Mouse (Mus musculus): ENCODE measurements at regions not wholly inside any gene's neighbourhood (a gene's known extent, or its start where the extent isn't known, plus 50 kb on each side); places are given as distances from the start of the nearest gene placed in this dataset.

DNA sequence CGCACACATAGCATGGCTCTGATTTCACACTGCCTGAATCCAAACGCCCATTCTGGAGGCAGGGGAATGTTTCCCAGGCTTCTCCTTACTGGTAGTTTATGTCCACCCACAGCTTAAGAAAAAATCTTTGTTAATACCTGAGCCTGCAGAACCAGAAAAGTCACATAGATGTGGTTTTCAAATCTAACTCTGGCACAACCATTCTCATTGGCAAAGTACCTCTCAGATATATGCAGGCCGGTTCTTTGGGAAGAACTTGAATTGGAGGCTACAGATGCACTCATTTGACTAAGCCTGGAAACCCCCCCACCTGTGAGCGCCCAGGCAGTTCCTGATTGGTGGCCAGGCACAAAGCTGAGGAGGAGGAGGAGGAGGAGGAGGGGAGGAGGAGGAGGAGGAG is 179.8 kb upstream of the Arid2 start:
- 71% methylated on average over 4 of the region's 4 CpGs for WGBS
- no peak for ATAC-seq

GRCm38 (mm10) chr15:96113091-96113490 is 174.2 kb upstream of the Arid2 start:
- H3K4me2 ChIP-seq (ENCODE audit: low read length) = no peak overlapping the region
- WGBS = 85% methylated on average over 13 of the region's 13 CpGs

More for the DNA sequence above, 179.8 kb upstream of the Arid2 start:
- Histone ChIP-seq H3K9ac (ENCODE audit: low read depth, low read length) (no peak overlapping the region), H3K4me1 (ENCODE audit: control insufficient read depth, insufficient read depth, low read depth, low read length) (no peaks in the 10 kb centered on the region), H3K4me3 (ENCODE audit: low read length) (no peak overlapping the region), H3K27me3 (replicated peaks; ENCODE audit: control insufficient read depth, insufficient read depth, low read length) (no peaks in the 10 kb centered on the region), H3K4me2 (ENCODE audit: low read length) (no peak overlapping the region), H3K27ac (ENCODE audit: low read depth, low read length) (no peak overlapping the region), H3K9me3 (ENCODE audit: control insufficient read depth, low read length) (no peaks in the 10 kb centered on the region), H3K36me3 (ENCODE audit: control insufficient read depth, insufficient read depth, low read length) (no peaks in the 10 kb centered on the region)

DNA sequence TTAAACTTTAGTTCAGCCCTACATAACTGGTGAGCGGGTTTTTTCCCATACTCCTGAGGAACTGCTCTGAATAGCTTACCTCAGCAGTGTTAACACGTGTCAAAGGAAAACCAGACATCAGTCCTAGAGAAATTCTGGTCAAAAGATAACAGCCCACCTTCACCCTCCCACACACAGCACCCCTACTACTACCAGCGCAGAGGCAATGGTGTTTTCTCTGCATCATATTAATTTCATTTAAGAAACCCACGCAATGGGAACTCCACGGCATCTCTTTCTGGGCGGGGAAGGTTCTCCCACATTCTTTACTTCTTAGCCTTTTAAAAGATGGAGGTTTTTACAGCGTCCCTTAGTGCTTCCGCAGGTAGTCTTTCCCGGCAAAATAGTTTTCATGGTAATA is 172.7 kb upstream of the Arid2 start:
- Histone ChIP-seq H3K27ac (ENCODE audit: low read depth, low read length) (no peak overlapping the region), H3K36me3 (ENCODE audit: control insufficient read depth, insufficient read depth, low read length) (no peaks in the 10 kb centered on the region), H3K4me1 (ENCODE audit: control insufficient read depth, insufficient read depth, low read depth, low read length) (no peaks in the 10 kb centered on the region), H3K9ac (ENCODE audit: low read depth, low read length) (no peak overlapping the region), H3K9me3 (ENCODE audit: control insufficient read depth, low read length) (no peaks in the 10 kb centered on the region), H3K4me3 (ENCODE audit: low read length) (no peak overlapping the region), H3K4me2 (ENCODE audit: low read length) (no peak overlapping the region), H3K27me3 (replicated peaks; ENCODE audit: control insufficient read depth, insufficient read depth, low read length) (no peaks in the 10 kb centered on the region)
- 75% methylated on average over 9 of the region's 9 CpGs for WGBS
- ATAC-seq = no peak

More at GRCm38 (mm10) chr15:96113091-96113490, 174.2 kb upstream of the Arid2 start:
- no peaks in the 10 kb centered on the region for H3K4me1 ChIP-seq (ENCODE audit: control insufficient read depth, insufficient read depth, low read depth, low read length)
- ATAC-seq = no peak
- H3K9ac ChIP-seq (ENCODE audit: low read depth, low read length) = no peak overlapping the region
- no peaks in the 10 kb centered on the region for H3K9me3 ChIP-seq (ENCODE audit: control insufficient read depth, low read length)
- H3K27me3 ChIP-seq (replicated peaks; ENCODE audit: control insufficient read depth, insufficient read depth, low read length) = no peaks in the 10 kb centered on the region
- H3K4me3 ChIP-seq (ENCODE audit: low read length) = no peak overlapping the region
- H3K27ac ChIP-seq (ENCODE audit: low read depth, low read length) = no peak overlapping the region
- H3K36me3 ChIP-seq (ENCODE audit: control insufficient read depth, insufficient read depth, low read length) = no peaks in the 10 kb centered on the region

- Histone ChIP-seq H3K9ac (ENCODE audit: low read depth, low read length) (no peak overlapping the region), H3K4me1 (ENCODE audit: control insufficient read depth, insufficient read depth, low read depth, low read length) (no peaks in the 10 kb centered on the region), H3K36me3 (ENCODE audit: control insufficient read depth, insufficient read depth, low read length) (no peaks in the 10 kb centered on the region), H3K9me3 (ENCODE audit: control insufficient read depth, low read length) (no peaks in the 10 kb centered on the region), H3K27me3 (replicated peaks; ENCODE audit: control insufficient read depth, insufficient read depth, low read length) (no peaks in the 10 kb centered on the region), H3K4me3 (ENCODE audit: low read length) (no peak overlapping the region), H3K27ac (ENCODE audit: low read depth, low read length) (no peak overlapping the region), H3K4me2 (ENCODE audit: low read length) (0 out of 2 replicates have a peak overlapping the region, but pooled peaks have one; percentile 13)
- no peak for ATAC-seq
- 30% methylated on average over 10 of the region's 10 CpGs for WGBS
Measured at GRCm38 (mm10) chr15:96115196-96115595, 172.1 kb upstream of the Arid2 start.

- Histone ChIP-seq H3K27ac (ENCODE audit: low read depth, low read length) (no peak overlapping the region), H3K4me3 (ENCODE audit: low read length) (no peak overlapping the region), H3K9me3 (ENCODE audit: control insufficient read depth, low read length) (peaks cover 2% of the 10 kb centered on the region; the same call in 1 of the 2 replicates), H3K36me3 (ENCODE audit: control insufficient read depth, insufficient read depth, low read length) (no peaks in the 10 kb centered on the region), H3K4me1 (ENCODE audit: control insufficient read depth, insufficient read depth, low read depth, low read length) (no peaks in the 10 kb centered on the region), H3K9ac (ENCODE audit: low read depth, low read length) (no peak overlapping the region), H3K27me3 (replicated peaks; ENCODE audit: control insufficient read depth, insufficient read depth, low read length) (no peaks in the 10 kb centered on the region), H3K4me2 (ENCODE audit: low read length) (no peak overlapping the region)
- ATAC-seq = no peak
- 91% methylated on average over 7 of the region's 7 CpGs for WGBS
Measured at GRCm38 (mm10) chr15:96119240-96119639, 168.1 kb upstream of the Arid2 start.

DNA sequence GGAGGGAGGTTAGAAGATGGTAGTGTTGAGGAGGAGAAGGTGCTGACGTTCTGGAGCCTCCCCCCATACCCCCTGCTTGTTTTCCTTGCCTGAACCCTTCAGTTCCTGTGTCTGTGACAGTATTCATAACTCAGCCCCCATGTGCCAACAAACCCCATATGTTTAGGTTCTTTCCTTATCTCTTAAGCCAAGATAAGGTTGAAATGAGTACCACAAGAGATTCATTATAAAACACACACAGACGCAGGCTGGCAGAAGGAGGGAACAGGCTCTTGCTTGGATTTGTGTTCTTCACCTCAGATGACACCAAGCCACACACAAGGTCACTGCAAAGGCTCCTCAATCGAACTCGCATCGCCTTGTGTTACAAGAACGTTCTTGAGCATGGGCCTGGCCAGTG is 162.9 kb upstream of the Arid2 start:
- no peak for ATAC-seq
- Histone ChIP-seq H3K9me3 (ENCODE audit: control insufficient read depth, low read length) (peaks cover 2% of the 10 kb centered on the region; the same call in 1 of the 2 replicates), H3K27ac (ENCODE audit: low read depth, low read length) (no peak overlapping the region), H3K36me3 (ENCODE audit: control insufficient read depth, insufficient read depth, low read length) (no peaks in the 10 kb centered on the region), H3K9ac (ENCODE audit: low read depth, low read length) (no peak overlapping the region), H3K4me2 (ENCODE audit: low read length) (no peak overlapping the region), H3K4me1 (ENCODE audit: control insufficient read depth, insufficient read depth, low read depth, low read length) (no peaks in the 10 kb centered on the region), H3K4me3 (ENCODE audit: low read length) (no peak overlapping the region), H3K27me3 (replicated peaks; ENCODE audit: control insufficient read depth, insufficient read depth, low read length) (no peaks in the 10 kb centered on the region)
- WGBS = 83% methylated on average over 6 of the region's 6 CpGs

DNA sequence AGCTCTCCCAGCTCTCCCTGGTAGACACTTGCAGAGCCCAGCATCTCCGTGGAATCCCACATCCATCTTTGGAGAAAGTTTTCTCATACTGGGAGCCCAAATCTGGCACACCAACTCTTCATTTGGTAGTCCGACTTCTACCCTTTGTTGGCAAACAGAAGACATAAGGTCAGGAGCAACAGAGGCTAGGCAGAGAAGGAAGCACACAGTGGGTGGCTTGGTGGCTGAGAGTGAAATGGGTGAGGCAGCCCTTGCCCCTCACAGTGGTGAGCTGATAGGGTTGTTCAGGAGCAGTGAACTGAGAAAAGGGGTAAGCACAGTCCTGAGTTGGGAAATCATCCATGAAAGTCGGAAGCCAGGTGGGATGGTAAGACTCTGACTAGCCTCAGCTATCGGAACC is 157.6 kb upstream of the Arid2 start:
- WGBS = 85% methylated on average over 4 of the region's 4 CpGs
- H3K4me3 ChIP-seq (ENCODE audit: low read length) = no peak overlapping the region
- H3K36me3 ChIP-seq (ENCODE audit: control insufficient read depth, insufficient read depth, low read length) = no peaks in the 10 kb centered on the region
- no peak for ATAC-seq
- H3K9me3 ChIP-seq (ENCODE audit: control insufficient read depth, low read length) = no peaks in the 10 kb centered on the region
- H3K27me3 ChIP-seq (replicated peaks; ENCODE audit: control insufficient read depth, insufficient read depth, low read length) = no peaks in the 10 kb centered on the region
- no peak overlapping the region for H3K9ac ChIP-seq (ENCODE audit: low read depth, low read length)
- no peak overlapping the region for H3K4me2 ChIP-seq (ENCODE audit: low read length)
- peaks cover 3% of the 10 kb centered on the region for H3K4me1 ChIP-seq (ENCODE audit: control insufficient read depth, insufficient read depth, low read depth, low read length)
- H3K27ac ChIP-seq (ENCODE audit: low read depth, low read length) = no peak overlapping the region

DNA sequence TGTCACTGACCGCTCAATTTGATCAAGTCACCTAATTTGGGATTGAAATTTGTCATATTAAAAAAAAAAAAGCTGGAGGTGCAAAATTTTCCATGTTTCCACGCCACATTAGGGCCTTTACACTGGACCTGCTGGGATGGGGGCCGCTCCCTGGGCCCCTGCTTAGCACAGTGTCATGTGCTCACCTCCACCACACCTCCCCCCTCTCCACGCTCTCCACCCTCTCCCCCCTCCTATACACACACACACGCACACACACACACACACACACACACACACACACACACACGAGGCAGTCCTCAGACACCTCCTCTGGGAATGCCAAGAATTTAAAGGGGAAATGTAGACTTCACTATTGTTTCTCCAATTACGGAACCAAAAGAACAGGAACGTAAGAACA is 156.8 kb upstream of the Arid2 start:
- H3K9ac ChIP-seq (ENCODE audit: low read depth, low read length) = no peak overlapping the region
- H3K9me3 ChIP-seq (ENCODE audit: control insufficient read depth, low read length) = no peaks in the 10 kb centered on the region
- H3K4me1 ChIP-seq (ENCODE audit: control insufficient read depth, insufficient read depth, low read depth, low read length) = peaks cover 6% of the 10 kb centered on the region
- H3K36me3 ChIP-seq (ENCODE audit: control insufficient read depth, insufficient read depth, low read length) = no peaks in the 10 kb centered on the region
- no peak overlapping the region for H3K4me2 ChIP-seq (ENCODE audit: low read length)
- no peak overlapping the region for H3K27ac ChIP-seq (ENCODE audit: low read depth, low read length)
- no peak for ATAC-seq
- WGBS = 73% methylated on average over 8 of the region's 8 CpGs
- no peaks in the 10 kb centered on the region for H3K27me3 ChIP-seq (replicated peaks; ENCODE audit: control insufficient read depth, insufficient read depth, low read length)
- H3K4me3 ChIP-seq (ENCODE audit: low read length) = no peak overlapping the region

DNA sequence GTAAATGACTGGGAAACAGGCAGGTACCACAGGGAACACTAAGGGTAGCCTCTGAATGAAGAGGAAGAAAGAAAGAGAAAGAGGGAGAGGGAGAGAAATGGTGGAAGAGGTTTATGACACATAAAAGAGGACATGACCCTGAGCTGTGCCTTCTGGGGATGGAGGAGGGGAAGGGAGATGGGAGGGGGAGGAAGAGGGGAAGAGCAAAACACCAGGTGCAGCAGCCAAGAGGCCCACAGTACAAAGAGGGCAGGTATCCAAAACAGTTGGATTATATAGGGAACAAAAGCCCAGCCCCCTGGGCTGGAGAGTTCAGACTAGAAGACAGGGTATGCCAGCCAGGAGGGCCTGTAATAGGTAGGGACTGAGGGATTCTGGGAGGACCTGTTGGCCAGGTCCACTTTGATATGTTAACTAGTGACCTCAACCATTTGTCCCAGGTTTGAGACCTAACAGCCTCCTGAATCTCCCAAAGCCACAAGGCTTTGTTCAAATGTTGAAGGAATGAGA is 155.7 kb upstream of the Arid2 start:
- H3K27ac ChIP-seq (ENCODE audit: low read depth, low read length) = no peak overlapping the region
- peaks cover 6% of the 10 kb centered on the region for H3K4me1 ChIP-seq (ENCODE audit: control insufficient read depth, insufficient read depth, low read depth, low read length)
- H3K9me3 ChIP-seq (ENCODE audit: control insufficient read depth, low read length) = no peaks in the 10 kb centered on the region
- no peaks in the 10 kb centered on the region for H3K27me3 ChIP-seq (replicated peaks; ENCODE audit: control insufficient read depth, insufficient read depth, low read length)
- no peak for ATAC-seq
- H3K4me2 ChIP-seq (ENCODE audit: low read length) = no peak overlapping the region
- H3K4me3 ChIP-seq (ENCODE audit: low read length) = no peak overlapping the region
- H3K36me3 ChIP-seq (ENCODE audit: control insufficient read depth, insufficient read depth, low read length) = no peaks in the 10 kb centered on the region
- no peak overlapping the region for H3K9ac ChIP-seq (ENCODE audit: low read depth, low read length)

GRCm38 (mm10) chr15:96132636-96133035 is 154.7 kb upstream of the Arid2 start:
- H3K9ac ChIP-seq (ENCODE audit: low read depth, low read length) = no peak overlapping the region
- peaks cover 6% of the 10 kb centered on the region for H3K4me1 ChIP-seq (ENCODE audit: control insufficient read depth, insufficient read depth, low read depth, low read length)
- H3K9me3 ChIP-seq (ENCODE audit: control insufficient read depth, low read length) = no peaks in the 10 kb centered on the region
- ATAC-seq = peak; percentile 86
- no peaks in the 10 kb centered on the region for H3K27me3 ChIP-seq (replicated peaks; ENCODE audit: control insufficient read depth, insufficient read depth, low read length)
- WGBS = 47% methylated on average over 3 of the region's 3 CpGs
- H3K36me3 ChIP-seq (ENCODE audit: control insufficient read depth, insufficient read depth, low read length) = no peaks in the 10 kb centered on the region
- no peak overlapping the region for H3K27ac ChIP-seq (ENCODE audit: low read depth, low read length)
- no peak overlapping the region for H3K4me2 ChIP-seq (ENCODE audit: low read length)
- H3K4me3 ChIP-seq (ENCODE audit: low read length) = no peak overlapping the region
